Comparison of ENCODE assay signal across 8 mouse cellular contexts in genomic region chr12:3855762-3856501, GRCm38 (mm10). TPM values are rescaled to one million over a fixed set of nuclear protein-coding genes. Genes with fewer than 3 reads are reported as not detected.
DNase-seq lines count a peak whose midpoint lies in the region; ATAC-seq lines count a peak whose summit lies in the region.

No protein-coding gene starts in this region.

- peak overlapping the region; percentile 51 for H3K4me2 ChIP-seq in heart, embryonic 12.5 days
- H3K4me2 ChIP-seq in kidney, embryonic 15.5 days, result peak overlapping the region; percentile 27
- H3K4me2 ChIP-seq in lung, embryonic 16.5 days (ENCODE audit: low read depth, low read length), result no peak overlapping the region

- 14% methylated on average over 7 of the region's 7 CpGs for WGBS in heart, embryonic 12.5 days
- 21% methylated on average over 7 of the region's 7 CpGs for WGBS in kidney, embryonic 15.5 days
- 36% methylated on average over 7 of the region's 7 CpGs for WGBS in lung, embryonic 16.5 days

- H3K4me1 ChIP-seq in heart, embryonic 12.5 days (replicated peaks), result peaks cover 43% of the 10 kb centered on the region
- peaks cover 66% of the 10 kb centered on the region for H3K4me1 ChIP-seq in kidney, embryonic 15.5 days
- H3K4me1 ChIP-seq in lung, embryonic 16.5 days (replicated peaks; ENCODE audit: control insufficient read depth, insufficient read depth, low read length), result peaks cover 30% of the 10 kb centered on the region

- no peaks in the 10 kb centered on the region for H3K9me3 ChIP-seq in heart, embryonic 12.5 days (replicated peaks)
- no peaks in the 10 kb centered on the region for H3K9me3 ChIP-seq in kidney, embryonic 15.5 days (replicated peaks)
- H3K9me3 ChIP-seq in lung, embryonic 16.5 days (ENCODE audit: control insufficient read depth, low read length), result no peaks in the 10 kb centered on the region

- peak; percentile 69 for DNase-seq in right cerebral cortex, adult 18-20 months
- no peak for DNase-seq in right cerebral cortex, postnatal 4 days
- DNase-seq in cerebellum, postnatal 36 days, result peak; percentile 61 to 65
- DNase-seq in right cerebral cortex, adult 2 months (ENCODE audit: low spot score in 2 of 2), result peak; percentile 52 to 65

- peaks cover 53% of the 10 kb centered on the region for H3K36me3 ChIP-seq in heart, embryonic 12.5 days
- H3K36me3 ChIP-seq in kidney, embryonic 15.5 days, result peaks cover 62% of the 10 kb centered on the region
- peaks cover 8% of the 10 kb centered on the region for H3K36me3 ChIP-seq in lung, embryonic 16.5 days (ENCODE audit: control insufficient read depth, insufficient read depth, low read length)

- H3K4me3 ChIP-seq in heart, embryonic 12.5 days, result 0 out of 2 replicates have a peak overlapping the region, but pooled peaks have one; percentile 11
- no peak overlapping the region for H3K4me3 ChIP-seq in kidney, embryonic 15.5 days (replicated peaks)
- H3K4me3 ChIP-seq in lung, embryonic 16.5 days (ENCODE audit: low read length), result no peak overlapping the region

- no peaks in the 10 kb centered on the region for H3K27me3 ChIP-seq in heart, embryonic 12.5 days (replicated peaks)
- H3K27me3 ChIP-seq in kidney, embryonic 15.5 days, result no peaks in the 10 kb centered on the region
- no peaks in the 10 kb centered on the region for H3K27me3 ChIP-seq in lung, embryonic 16.5 days (ENCODE audit: control insufficient read depth, insufficient read depth, low read depth, low read length)

- peak overlapping the region; percentile 100 for H3K27ac ChIP-seq in heart, embryonic 12.5 days (ENCODE audit: poor library complexity, severe bottlenecking)
- peak overlapping the region; percentile 85 for H3K27ac ChIP-seq in kidney, embryonic 15.5 days
- H3K27ac ChIP-seq in lung, embryonic 16.5 days (ENCODE audit: low read length), result peak overlapping the region; percentile 94

- peak; percentile 81 for ATAC-seq in heart, embryonic 12.5 days (ENCODE audit: insufficient number of reproducible peaks, low FRiP score)
- ATAC-seq in kidney, embryonic 15.5 days (replicated peaks; ENCODE audit: low FRiP score), result peak; percentile 85
- ATAC-seq in lung, embryonic 16.5 days (ENCODE audit: low read depth), result peak; percentile 80
- no peak for ATAC-seq in erythroid progenitor cell, adult 5-6 weeks (replicated peaks; ENCODE audit: low FRiP score, poor library complexity, severe bottlenecking)

- peak overlapping the region; percentile 62 for H3K9ac ChIP-seq in heart, embryonic 12.5 days
- H3K9ac ChIP-seq in kidney, embryonic 15.5 days, result 0 out of 2 replicates have a peak overlapping the region, but pooled peaks have one; percentile 15
- H3K9ac ChIP-seq in lung, embryonic 16.5 days (ENCODE audit: low read length), result peak overlapping the region; percentile 34; the same call in 1 of the 2 replicates

RNA-seq across cellular contexts. Expression of gene Dnmt3a, which starts 50.1 kb away (rescaled TPM):
- polyA plus RNA-seq in heart, embryonic 12.5 days (2016; fragmentation: Nextera tagmentation; extraction: Ambion mirVana), result 139 and 142 TPM in 2 replicates
- polyA plus RNA-seq in kidney, embryonic 15.5 days (2015; fragmentation: Nextera tagmentation; extraction: Ambion mirVana), result 124 and 132 TPM in 2 replicates
- 64.2 and 77.3 TPM in 2 replicates for polyA plus RNA-seq in lung, embryonic 16.5 days (2015; fragmentation: Nextera tagmentation; extraction: Ambion mirVana)
- 1.3 and 4.0 TPM in 2 replicates for total RNA-seq in erythroid progenitor cell, adult 5-6 weeks (2015; ENCODE audit: low replicate concordance)
- 0.83 and 3.7 TPM in 2 replicates for total RNA-seq in erythroid progenitor cell, adult 5-6 weeks (2017; ENCODE audit: low replicate concordance)
